Mouse (Mus musculus): Measurements from ENCODE around the gene BC024063. TPM values are rescaled to one million over a fixed set of nuclear protein-coding genes. Genes with fewer than 3 reads are reported as not detected.
"Not testable (repeated sequence)": the region's sequence is repeated elsewhere in the genome, so short reads cannot be mapped to it uniquely, and the experiment has no call there.

The BC024063 gene
- total RNA-seq (2021), result 1 to 10 TPM; 6.2 to 6.4 TPM
- long read RNA-seq, experiment 1, partial matches to known transcripts, result 0 of 1 reads
- long read RNA-seq, experiment 1, other reads (novel, unspliced or antisense), result 0 of 1 reads
- long read RNA-seq, experiment 2, partial matches to known transcripts, result 0 of 2 reads
- long read RNA-seq, experiment 2, other reads (novel, unspliced or antisense), result 0 of 2 reads

DNA sequence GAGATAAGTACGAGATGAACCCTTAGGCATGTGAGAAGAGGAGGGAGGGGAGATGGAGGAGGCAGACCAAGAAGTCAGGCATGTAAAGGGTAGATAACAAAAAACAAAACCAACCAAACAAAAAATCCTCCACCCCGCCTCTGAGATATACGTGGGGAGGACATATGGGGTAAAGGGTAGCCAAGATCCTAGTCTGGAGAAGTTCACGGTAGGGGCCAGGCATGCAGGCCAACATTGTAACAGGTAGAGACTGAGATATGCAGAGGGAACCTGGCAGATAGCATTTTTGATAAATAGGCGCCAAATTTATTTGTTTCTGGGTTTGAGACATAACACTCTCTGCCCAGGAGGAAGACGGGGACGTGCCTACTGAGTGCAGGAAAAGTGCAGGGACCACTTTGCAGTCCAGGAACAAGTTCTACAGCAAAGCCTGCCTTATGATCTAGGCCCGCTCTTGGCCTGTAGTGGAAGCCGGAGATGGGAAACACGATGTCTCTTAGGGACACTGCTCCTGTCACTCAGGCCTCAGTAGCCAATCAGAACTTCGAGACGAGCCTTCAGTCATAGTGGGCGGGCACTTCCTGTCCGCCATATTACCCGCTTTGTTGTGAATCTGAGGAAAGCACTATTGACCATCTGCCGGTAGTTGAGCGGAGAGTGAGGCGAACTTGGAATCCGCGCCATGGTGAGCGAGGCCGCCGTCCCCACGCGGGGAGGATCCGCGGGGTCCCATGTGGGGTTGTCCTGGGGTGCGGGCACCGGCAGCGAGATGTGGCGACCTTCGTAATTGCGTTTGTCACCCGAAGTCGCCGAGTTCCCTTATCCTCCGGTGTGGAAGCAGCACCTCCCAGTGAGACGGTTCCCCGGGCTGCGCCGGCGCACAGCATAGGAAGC, at the start of gene BC024063:
TSS of gene BC024063 (plus strand) at position 626 of the 894 bp plus-strand sequence.
- intact Hi-C loops (cut with DNase I), result not testable (repeated sequence)
- DNase-seq (ENCODE audit: low spot score in 2 of 2), result peak; percentile 72 to 82

DNA sequence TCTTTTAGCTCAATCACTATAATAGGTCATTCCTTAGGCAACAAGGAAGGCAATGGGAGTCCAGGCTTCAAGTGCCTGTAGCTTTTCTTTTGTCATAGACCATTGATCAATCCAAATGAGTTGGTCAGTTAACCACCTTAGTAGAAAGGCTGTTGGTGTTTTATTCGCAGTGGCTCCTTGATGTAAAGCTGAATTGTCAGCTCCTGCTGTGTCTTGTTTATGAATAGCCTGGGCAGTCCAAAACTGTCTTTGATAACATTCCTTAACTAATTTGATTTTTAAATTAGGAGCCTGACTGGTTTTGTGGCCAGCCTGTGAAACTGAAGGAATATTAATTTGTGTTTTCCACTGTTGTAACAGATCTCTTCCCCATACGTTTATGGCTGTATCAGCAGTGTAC, 41.0 kb upstream of the BC024063 start:
- DNase-seq (ENCODE audit: low spot score in 2 of 2), result no peak
- intact Hi-C loops (cut with DNase I), result no loop called here

DNA sequence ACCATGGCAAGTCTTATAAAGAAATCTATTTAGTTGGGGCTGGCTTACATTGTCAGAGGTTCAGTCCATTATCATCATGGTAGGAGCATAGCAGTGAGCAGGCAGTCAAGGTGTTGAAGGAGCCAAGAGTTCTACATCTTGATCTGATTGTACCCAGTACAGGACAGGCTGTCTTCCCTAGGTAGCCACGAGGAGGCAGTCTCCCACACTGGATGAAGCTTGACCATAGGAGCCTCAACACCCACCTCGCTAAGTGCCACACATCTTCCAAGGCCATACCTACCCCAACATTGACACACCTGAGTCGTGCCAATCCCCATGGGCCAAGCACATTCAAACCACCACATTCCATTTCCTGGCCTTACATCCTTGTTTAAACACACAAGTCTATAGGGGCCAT, 36.5 kb upstream of the BC024063 start:
- no peak for DNase-seq (ENCODE audit: low spot score in 2 of 2)
- intact Hi-C loops (cut with DNase I), result no loop called here

DNA sequence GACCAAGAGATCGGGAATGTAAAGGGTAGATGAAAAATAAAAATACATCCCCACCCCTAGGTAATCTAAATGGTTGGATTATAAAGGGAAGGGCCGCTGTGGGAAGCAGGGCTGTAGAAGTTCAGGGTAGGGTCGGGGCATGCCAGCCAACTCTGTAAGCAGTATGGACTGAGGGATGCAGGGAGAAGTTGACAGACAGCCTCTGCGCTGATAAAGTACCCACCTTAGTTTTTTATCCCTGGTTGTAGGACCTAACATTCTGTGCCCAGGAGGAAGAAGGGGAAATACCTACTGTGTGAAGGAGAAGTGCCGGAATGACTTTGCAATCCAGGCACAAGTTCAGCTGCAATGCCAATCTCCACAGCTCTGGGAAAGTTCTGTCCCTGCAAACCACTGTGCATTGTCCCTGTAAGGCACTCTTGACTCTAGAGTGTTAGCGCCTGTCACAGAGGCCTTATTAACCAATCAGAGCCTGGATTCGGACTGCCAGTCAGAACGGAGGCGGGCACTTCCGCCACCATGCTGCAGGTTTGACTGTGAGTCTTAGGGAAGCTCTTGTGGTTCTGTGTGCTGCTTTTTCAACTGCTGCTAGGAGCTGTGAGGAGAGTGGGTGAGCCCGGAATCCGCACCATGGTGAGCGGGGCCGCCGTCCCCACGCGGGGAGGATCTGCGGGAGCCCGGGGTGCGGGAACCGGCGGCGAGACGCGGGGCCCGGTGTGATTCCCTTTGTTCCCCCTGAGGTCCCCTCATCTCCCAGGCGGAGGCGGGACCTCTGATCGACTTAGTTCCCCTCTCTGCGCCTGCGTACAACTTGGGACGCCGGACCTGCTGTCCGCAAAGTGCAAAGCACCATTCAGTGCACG, 35.3 kb upstream of the BC024063 start, which contains the start of gene Zfp873:
TSS of gene Zfp873 (plus strand) at position 527 of the 863 bp plus-strand sequence.
- DNase-seq (ENCODE audit: low spot score in 2 of 2), result peak; percentile 91 to 95
- intact Hi-C loops (cut with DNase I), result no loop called here

DNA sequence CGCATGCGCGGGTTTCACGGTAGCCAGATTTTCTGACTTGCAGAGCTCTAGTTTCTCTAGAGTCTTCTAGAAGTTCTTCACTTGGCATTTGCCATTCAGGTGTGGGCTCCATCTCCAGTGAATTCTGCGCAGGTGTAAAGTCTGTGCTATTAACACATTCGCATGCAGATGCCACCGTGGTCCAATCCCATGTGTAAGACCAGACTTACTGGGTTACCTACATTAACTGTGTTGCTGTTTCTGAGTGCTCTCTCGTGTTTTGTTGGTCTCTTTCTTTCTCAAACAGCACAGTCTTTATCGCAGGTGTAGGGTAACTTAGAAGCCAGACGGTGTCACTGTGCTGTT, 34.7 kb upstream of the BC024063 start:
- DNase-seq (ENCODE audit: low spot score in 2 of 2); intact Hi-C loops (cut with DNase I): not testable (repeated sequence)

DNA sequence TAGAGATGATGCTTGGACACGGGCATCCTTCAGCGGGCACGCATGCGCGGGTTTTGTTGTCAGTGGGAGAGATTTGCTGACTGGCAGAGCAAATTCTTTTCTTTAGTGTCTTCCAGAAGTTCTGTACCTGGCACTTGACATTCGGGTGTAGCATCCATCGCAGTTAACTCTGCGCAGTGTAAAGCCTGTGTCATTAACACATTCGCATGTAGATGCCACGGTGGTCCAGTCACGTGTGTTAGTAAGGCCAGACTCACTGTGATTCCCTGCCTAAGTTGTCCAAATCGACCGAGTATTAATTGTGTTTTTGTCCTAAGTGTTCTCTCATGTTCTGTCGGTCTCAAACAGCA, 444 bp downstream of the BC024063 start:
- intact Hi-C loops (cut with DNase I); DNase-seq (ENCODE audit: low spot score in 2 of 2): not testable (repeated sequence)

DNA sequence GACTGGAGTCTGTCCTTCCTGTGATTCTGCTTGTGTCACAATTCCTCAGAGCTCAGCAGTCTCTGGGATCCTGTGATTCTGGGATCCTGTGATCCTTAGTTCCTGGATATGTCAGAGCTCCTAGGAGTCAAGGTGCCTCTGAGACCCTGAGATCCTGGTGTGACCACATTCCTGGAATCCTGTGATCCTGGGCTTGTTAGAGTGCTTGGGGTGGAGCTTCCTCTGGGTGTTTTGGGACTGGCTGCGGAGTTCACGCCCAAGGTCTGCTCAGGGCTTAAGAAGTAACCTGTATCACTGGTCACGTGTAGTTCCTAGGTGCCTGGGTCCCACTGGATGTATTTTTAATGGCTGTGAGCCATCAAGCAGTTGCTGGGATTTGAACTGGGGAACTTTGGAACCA, 34.1 kb downstream of the BC024063 start:
- DNase-seq (ENCODE audit: low spot score in 2 of 2), result no peak
- intact Hi-C loops (cut with DNase I), result no loop called here

DNA sequence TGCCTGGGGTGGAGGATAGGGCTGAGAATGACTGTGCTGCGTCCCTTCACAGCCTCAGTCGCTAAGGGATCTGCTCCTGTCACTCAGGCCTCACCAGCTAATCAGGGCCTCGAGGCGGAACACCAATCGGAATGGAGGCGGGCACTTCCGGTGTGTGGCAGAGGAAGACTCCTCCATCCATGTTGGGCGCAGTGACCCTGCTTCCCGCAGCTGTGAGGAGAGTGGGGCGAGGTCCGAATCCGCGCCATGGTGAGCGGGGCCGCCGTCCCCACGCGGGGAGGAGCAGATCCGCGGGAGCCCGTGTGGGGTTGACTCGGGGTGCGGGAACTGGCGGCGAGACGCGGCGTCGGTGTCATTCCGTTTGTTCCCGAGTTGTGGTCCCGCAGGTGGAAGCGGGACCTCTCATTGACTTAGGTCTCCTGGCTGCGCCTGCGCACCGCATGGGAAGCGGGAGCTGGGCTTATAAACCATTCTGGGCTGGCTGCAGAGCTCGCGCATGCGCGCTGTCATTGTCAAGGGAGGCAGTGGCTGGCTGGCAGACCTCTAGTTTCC, 44.8 kb downstream of the BC024063 start, which contains the start of gene AU041133:
TSS of gene AU041133 (plus strand) at position 164 of the 552 bp plus-strand sequence.
- intact Hi-C loops (cut with DNase I), result no loop called here
- DNase-seq (ENCODE audit: low spot score in 2 of 2), result peak; percentile 91 to 94

DNA sequence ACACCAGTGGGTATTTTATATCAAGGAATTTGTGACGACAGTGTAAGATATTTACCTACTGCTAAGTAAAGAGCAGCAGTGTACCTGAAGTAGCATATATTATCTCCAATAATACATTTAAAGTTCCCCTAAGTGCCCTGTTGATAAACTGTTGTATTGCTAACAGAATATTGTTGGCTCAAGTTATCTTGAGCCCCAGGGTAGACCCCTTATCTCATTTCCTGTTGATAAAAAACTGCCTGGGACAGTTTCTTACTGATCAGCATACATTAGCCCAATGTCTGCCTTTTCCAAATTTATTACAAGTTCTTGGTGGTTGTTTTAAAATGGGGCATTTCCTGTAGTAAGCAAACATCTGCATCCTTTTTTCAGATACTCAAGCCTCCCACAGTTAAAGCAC, 62.1 kb downstream of the BC024063 start:
- intact Hi-C loops (cut with DNase I), result no loop called here
- no peak for DNase-seq (ENCODE audit: low spot score in 2 of 2)

DNA sequence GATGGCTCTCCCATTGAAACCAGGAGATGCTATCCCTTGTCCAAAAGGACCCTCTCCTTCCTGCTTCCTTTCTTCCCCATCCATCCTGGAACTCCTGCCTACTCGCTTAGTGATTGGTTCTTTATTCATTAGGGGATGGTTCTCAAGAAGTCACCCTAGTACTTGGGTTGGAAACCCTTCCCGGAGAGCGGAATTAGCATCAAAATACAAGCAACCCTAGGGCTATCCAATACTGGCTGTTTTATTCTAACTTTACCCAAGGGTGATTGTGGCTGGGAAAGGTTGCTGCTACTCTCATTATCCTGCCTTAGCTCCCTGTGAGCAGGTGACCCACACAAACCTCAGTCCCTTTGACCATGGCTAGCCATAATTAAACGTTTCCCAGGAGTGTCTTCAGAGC, 64.4 kb downstream of the BC024063 start:
- DNase-seq (ENCODE audit: low spot score in 2 of 2), result no peak
- intact Hi-C loops (cut with DNase I), result no loop called here

Other genes with a start within 250 kb of the BC024063 start
- gene Gm32687, start 219.4 kb upstream of the BC024063 start, total RNA-seq (2021), result 1 to 10 TPM; 2.9 to 3.1 TPM
- 1 to 10 TPM; 2.4 to 2.5 TPM for gene Zfp781, start 152.9 kb upstream of the BC024063 start, total RNA-seq (2021)
- 1 to 10 TPM; 7.8 to 8.1 TPM for gene Zfp873, start 35.2 kb upstream of the BC024063 start, total RNA-seq (2021)
- gene AU041133, start 44.7 kb downstream of the BC024063 start, total RNA-seq (2021), result 1 to 10 TPM; 8.0 to 9.0 TPM
- gene Zfp938, start 157.9 kb downstream of the BC024063 start, total RNA-seq (2021), result 10 to 100 TPM; 20.8 to 21.2 TPM
- gene 4932415D10Rik, start 233.2 kb downstream of the BC024063 start, total RNA-seq (2021), result under 1 TPM in 1 of 2 experiments, not detected in 1; 0.02 TPM

All from left cerebral cortex, postnatal 14 days (tissue).